Mouse (Mus musculus) neutrophil, adult 83 days (primary cell): ENCODE results near the gene Zrsr2. TPM values are rescaled to one million over a fixed set of nuclear protein-coding genes. Genes with fewer than 3 reads are reported as not detected.

Source experiments
- total RNA-seq, 2 experiments: library from RNA; stranded (reverse); gene quantifications; one replicate each; pipeline ENCODE4 v1.2.4; 2023

Zrsr2 gene
- total RNA-seq = 10 to 100 TPM; 26.0 to 27.3 TPM

GRCm38 (mm10) chrX:163958467-163958875 is at the start of gene Zrsr2:
TSS of gene Zrsr2 (minus strand) at chrX:163958661.

GRCm38 (mm10) chrX:163908337-163909250 is 49.9 kb downstream of the Zrsr2 start, which contains the start of gene Ap1s2:
TSS of gene Ap1s2 (plus strand) at chrX:163909017.

Other genes with a start within 250 kb of the Zrsr2 start
- gene Rnf138rt1, start 197.3 kb downstream of the Zrsr2 start, total RNA-seq = 1 to 10 TPM in 1 of 2 experiments, under 1 TPM in 1; 0.88 to 1.0 TPM
- 100 to 1,000 TPM; 120 to 197 TPM for gene Ap1s2, start 49.6 kb downstream of the Zrsr2 start, total RNA-seq
- under 1 TPM; 0.44 to 0.71 TPM for gene Car5b, start 69.3 kb upstream of the Zrsr2 start, total RNA-seq
- gene Siah1b, start 117.8 kb upstream of the Zrsr2 start, total RNA-seq = 1 to 10 TPM; 7.3 to 8.3 TPM
- gene Cltrn, start 130.2 kb upstream of the Zrsr2 start, total RNA-seq = not detected
- not detected for gene Ace2, start 180.7 kb upstream of the Zrsr2 start, total RNA-seq